Mouse (Mus musculus) MN1 (cell line): ENCODE results near the gene Bfar.
A peak's percentile ranks its signal among the peaks of the same experiment; 100 is the strongest.
"Not testable (repeated sequence)": the region's sequence is repeated elsewhere in the genome, so short reads cannot be mapped to it uniquely, and the experiment has no call there.

Experiments used
- DNase-seq: peaks from one replicate; pipeline ENCODE4 v3.0.0-alpha.2; 2016; ENCODE audit warnings: low spot score

The Bfar gene

GRCm38 (mm10) chr16:13671685-13672385, at the start of gene Bfar, which contains the start of gene 3110001I22Rik:
Bfar (plus strand) TSS chr16:13671858.
3110001I22Rik (plus strand) TSS chr16:13671929.
- DNase-seq, result peak; percentile 95

GRCm38 (mm10) chr16:13628345-13628744, 43.3 kb upstream of the Bfar start:
- DNase-seq, result peak; percentile 19

GRCm38 (mm10) chr16:13638198-13638597, 33.5 kb upstream of the Bfar start:
- DNase-seq, result not testable (repeated sequence)

- DNase-seq, result no peak
Measured at GRCm38 (mm10) chr16:13639508-13639907, 32.1 kb upstream of the Bfar start.

DNA sequence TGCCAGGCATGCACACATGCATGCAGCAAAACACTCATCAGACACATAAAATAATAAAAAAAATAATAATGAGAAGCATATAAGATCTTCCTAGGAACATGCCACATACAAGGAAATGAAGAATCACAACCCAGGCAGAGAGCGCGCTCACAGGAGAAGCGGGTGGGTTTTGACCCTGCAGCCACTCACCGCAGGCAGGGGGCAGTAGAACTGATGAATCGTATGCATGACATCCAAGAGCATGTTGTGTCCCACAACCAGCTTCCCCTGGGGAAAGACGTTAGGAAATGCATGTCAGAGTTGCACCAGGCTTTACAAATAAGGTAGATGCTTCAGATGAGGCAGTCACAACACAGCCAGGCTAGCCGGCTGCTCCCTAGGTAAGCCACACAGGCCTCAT, 31.6 kb upstream of the Bfar start:
- DNase-seq, result no peak

DNA sequence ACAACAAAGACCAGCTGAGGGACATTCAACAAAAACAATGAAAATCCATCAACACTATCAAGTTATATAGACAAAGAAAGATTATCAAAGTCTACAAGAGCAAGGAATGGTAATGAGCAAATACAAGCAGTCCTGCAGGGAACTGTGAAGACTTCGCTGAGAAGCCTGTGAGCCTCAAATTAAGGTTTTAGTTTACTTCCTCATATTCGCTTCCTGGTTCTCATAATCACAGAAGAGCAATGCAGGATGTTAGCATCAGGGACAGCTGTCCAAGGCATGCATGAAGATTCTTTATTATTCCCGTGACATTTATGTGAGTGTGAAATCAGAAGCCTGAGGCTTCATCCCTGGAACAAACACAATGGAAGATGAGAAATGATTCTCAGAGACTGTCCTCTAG, 27.2 kb upstream of the Bfar start:
- no peak for DNase-seq

- DNase-seq, result no peak
Measured at GRCm38 (mm10) chr16:13645930-13646329, 25.7 kb upstream of the Bfar start.

DNA sequence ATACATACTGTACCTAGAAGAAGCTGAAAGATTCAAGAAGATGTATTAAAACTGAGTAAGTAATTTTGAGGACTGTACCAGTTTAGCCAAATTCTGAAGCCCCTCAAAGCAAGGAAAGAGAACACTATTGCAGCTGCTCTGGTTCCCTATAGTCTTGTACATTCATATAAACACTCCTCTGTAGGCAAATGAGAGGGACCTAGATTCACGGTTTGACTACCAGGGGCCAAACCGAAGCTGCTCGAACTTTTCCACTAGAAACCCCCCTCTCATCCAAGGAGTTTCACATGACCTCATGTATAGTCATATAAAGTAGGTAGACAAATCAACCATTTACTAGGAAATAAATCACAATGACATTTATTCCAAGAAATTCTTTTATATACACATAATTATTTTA, 12.8 kb upstream of the Bfar start:
- DNase-seq, result no peak

DNA sequence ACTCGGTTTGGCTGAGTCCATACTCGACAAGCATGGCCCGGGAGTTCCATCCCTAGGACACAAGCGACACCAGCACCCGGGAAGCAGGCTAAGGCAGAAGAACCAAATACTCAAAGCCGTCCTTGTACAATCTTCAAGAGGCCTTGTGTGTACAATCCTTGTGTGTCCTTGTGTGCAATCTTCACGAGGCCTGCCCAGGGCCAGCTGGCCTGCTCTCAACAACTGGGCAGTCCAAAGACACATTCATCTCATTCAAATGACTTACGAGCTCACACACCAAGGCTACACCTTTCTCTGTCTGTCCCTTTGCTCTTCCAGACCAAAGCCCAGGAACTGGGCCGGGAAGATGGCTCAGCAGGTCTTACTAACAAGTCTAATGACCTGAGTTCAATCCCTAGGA, 10.9 kb upstream of the Bfar start:
- no peak for DNase-seq

DNA sequence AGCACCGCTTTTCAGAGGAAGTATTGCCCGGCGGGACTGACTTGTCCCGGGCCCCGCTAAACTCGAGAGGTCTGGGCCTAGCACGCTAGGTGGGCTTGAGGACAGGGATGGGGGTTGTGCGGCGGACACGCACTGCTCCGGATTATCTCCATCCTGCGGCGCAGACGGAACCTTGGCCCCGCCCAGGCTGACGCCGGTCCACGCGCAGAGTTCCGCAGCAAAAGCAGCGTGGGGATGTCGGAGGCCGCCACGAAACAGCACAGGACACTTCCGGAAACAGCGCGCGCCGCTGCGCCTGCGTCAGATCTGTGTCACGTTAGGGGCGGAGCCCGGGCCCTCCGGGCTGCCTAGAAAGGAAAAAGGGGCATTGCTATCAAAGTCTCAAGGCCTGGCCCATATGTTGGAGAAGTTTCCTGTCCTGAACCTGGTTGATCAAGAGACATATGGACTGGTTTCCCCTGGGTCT, 3.7 kb upstream of the Bfar start, which contains the start of gene Parn:
Gene Parn, minus strand, starts transcription at position 293 of the 466 bp plus-strand sequence.
- peak; percentile 93 for DNase-seq

DNA sequence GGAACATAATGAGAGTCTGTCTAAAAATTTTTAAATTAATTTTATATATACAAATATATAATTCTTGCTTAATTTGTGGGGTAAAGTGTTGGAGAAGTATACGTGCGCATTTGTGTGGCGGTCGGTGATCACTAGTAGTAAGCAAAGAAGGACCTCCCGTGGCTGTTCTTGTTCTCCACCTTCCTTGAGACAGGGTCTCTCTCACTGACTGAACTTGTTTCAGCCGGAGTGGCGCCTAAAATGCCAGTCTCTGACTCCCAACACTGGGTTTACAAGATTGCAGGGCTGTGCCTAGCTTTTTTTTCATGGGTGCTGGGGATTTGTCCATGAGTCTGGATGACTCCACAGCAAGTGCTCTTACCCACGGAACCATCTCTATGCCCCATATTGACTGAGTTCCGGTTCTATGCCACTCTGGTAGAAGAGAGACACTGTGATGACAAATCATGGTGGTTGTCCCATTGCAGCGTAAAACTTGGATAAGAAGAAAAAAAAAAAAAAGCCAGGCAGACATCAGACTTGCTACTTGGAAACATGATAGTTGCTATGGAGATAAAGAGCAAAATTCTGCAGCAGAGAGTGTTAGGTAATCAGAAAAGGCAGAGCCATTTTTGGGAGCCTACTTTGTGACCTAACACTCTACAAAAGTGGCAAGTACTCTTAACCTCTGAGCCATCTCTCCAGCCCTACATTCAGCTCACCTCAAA, 3.1 kb upstream of the Bfar start:
- DNase-seq, result peak; percentile 42

DNA sequence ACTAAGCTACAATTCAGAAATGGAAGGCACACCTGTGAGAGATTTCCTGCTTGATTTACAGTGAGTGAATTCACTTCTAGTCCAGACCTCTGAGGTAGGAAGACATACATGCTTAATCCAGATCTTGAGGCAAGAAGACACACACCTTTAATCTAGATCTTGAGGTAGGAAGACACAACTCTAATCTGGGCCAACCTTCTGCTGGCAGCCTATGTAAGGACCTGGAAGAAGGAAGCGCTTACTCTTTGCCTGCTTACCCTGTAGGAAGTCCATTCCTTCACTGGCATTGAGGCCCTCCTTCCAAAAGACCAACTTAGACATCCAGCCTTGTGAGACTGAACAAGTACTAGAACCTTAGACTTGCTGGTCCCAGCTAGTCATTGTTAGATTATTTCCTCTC, 2.4 kb upstream of the Bfar start:
- no peak for DNase-seq

- DNase-seq, result not testable (repeated sequence)
Measured at GRCm38 (mm10) chr16:13670896-13671295, 762 bp upstream of the Bfar start.

GRCm38 (mm10) chr16:13672386-13672898, 784 bp downstream of the Bfar start:
- peak; percentile 60 for DNase-seq

DNA sequence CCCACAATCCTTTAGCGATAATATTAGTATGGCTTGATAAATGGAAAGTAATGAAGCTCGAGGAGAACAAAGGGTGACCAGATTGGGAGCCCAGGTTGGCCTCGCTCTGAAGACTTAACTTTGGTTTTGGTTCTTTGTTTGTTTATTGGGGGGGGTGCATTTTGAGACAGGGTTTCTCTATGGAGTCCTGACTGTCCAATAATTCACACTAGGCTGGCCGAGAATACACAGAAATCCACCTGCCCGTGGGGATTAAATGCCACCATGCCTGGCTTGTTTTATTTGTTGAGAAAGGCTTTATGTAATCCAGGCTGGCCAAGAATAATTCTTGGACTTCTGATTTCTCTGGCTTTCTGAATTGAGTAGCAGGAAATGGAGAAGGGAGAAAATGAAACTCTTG, 1.5 kb downstream of the Bfar start:
- DNase-seq, result no peak

DNA sequence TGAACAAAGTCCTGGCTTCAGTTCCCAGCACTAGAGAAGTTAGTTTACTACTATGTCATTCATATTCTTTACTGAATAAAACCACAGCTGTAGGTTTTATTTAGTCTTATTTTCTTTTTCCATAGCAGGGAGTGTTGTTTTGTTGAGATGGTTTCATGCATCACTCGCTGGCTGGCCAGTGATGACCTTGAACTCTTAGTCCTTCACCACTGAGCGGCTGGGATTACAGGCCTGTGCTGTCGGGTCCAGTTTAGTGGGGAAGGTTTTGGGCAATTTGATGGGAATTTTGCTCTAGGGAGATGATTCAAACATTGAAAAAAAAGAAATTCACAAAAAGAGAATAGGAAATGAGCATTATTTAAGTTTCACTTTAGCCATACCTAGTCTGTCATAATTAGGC, 2.9 kb downstream of the Bfar start:
- DNase-seq, result no peak

DNA sequence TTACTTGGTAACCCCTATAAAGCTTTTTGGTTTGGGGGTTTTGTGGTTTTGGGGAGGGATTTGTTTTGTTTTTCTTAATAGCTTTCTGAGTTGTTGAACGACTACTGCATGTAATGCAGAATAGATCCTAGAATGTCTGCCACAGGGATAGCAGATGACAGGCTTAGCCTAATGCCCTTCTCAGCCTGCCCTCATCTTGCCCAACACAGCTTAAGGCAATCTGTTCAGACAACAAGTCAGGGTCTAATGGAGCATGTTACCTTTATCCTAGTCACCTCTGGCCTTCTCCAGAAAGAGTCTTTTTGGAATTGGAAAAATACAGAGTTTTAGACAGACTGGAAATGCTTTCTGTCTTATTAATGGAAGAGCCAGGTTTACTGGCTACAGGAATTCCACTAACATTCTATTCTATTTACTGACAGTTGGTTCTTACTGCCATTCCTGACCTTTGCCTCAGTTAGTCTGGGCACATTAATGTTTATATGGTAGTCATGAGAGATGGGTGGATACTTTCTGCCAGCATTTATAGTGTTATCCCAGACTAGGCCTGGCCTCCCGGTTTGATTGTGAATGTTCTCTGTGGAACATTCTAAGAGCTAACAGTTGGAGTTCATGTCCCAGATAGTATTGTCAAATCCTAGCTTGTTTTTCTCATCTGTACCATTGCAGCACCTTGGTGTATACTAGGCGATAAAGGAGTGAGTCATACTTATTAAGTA, 7.1 kb downstream of the Bfar start:
- no peak for DNase-seq

DNA sequence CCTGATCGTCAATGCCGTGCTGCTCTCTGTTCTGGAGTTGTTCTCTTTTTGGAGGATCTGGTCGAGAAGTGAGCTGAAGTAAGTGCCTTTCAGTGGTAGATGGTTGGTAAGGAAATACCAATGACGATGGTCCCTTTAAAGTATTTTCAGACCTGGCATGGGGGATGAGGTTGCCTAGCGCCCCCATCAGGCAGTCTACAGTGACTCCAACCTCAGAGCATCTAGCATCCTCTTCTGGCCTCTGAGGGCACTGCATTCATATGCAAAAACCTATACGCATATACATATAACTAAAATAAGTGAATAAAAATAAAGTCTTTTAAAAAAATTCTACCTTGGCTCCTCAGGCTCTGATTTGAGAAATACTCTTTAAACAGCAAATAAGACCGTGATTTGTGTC, 27.3 kb downstream of the Bfar start:
- DNase-seq, result no peak

GRCm38 (mm10) chr16:13702184-13702583, 30.5 kb downstream of the Bfar start:
- DNase-seq, result no peak

DNA sequence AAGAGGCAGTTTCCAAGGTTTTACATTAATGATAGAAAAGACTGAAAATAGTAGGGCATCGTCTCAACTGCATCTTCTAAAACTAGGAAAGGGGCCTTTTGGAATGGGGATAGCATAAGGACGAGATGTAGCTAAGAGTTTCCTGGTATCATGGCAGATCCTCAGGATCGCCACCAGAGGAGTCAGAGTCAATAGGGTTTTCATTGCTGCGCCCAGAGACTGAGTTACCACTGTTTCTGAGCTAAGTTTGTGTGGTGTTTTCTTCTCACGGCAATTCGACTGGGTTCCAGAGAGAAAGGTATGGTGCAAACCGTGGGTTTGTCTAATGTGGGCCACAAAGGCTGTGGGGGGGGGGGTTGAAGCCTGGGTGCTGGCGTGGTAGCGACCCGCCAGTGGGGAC, 33.0 kb downstream of the Bfar start:
- DNase-seq, result no peak

DNA sequence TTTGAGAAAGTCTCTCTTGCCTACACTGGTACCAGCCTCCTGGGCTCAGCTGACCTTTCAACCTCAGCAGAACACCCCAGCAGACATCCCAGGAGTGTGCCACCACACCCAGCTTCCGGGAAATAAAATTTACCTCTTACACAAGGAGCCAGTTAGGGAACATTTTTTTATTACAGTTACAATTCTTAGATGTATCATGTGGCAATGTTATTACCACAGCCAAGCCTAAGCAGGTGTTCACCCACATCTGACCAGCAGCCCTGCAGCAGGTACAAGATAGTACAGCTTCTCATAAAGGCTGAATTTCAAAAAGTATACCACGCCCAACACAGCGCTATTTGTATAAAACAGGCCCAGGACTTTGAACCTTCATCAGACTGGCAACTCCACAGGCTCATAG, 43.3 kb downstream of the Bfar start:
- DNase-seq, result no peak

DNA sequence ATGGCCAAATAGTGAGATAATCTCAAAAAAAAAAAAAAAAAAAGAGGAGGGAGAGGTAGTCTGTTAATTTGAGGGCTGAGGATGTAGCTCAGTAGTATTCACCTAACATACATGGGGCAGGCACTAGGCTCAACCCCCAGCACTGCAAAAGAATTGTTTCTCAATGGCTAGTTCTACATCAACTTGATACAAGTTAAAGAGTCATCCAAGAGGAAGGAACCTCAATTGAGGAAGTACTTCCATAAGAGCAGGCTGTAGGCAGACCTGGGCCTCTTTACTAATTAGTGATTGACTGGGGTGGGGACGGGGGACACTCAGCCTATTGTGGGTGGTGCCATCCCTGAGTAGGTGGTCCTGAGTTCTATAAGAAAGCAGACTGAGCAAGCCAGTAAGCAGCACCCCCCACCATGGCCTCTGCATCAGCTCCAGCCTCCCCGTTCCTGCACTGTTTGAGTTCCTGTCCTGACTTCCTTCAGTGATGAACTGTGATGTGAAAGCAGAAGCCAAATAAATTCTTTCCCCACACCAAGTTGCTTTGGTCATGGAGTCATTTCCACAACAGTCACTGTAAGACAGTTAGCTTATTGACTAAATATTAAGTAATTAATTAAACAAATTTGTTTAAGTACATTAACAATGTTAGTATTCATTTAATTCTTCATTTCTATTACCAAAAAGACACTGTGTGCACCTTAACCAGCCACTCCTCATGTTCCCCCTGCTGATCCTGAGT, 45.3 kb downstream of the Bfar start:
- no peak for DNase-seq
